Mouse (Mus musculus) naive thymus-derived CD4-positive, alpha-beta T cell, adult 2 months (primary cell): Measurements from ENCODE around the gene Plcl2.
A peak's percentile ranks its signal among the peaks of the same experiment; 100 is the strongest.
"Not testable (repeated sequence)": the region's sequence is repeated elsewhere in the genome, so short reads cannot be mapped to it uniquely, and the experiment has no call there.

ENCODE experiments used
- DNase-seq: peaks from one replicate; pipeline ENCODE4 v3.0.0-alpha.2; 2011; ENCODE audit warnings: low read depth

Plcl2 gene

GRCm38 (mm10) chr17:50534889-50535288, 25.7 kb downstream of the Plcl2 start:
- not testable (repeated sequence) for DNase-seq

GRCm38 (mm10) chr17:50536409-50537194, 27.4 kb downstream of the Plcl2 start:
- peak; percentile 26 for DNase-seq

GRCm38 (mm10) chr17:50537786-50538185, 28.6 kb downstream of the Plcl2 start:
- DNase-seq: no peak

GRCm38 (mm10) chr17:50544860-50545259, 35.7 kb downstream of the Plcl2 start:
- DNase-seq: no peak

GRCm38 (mm10) chr17:50545274-50545673, 36.1 kb downstream of the Plcl2 start:
- DNase-seq: peak; percentile 36

- DNase-seq: no peak
Measured at GRCm38 (mm10) chr17:50552130-50552529, 42.9 kb downstream of the Plcl2 start.

- DNase-seq: no peak
Measured at GRCm38 (mm10) chr17:50557566-50558238, 48.5 kb downstream of the Plcl2 start.

GRCm38 (mm10) chr17:50558239-50558625, 49.0 kb downstream of the Plcl2 start:
- DNase-seq: no peak

GRCm38 (mm10) chr17:50565376-50566123, 56.3 kb downstream of the Plcl2 start:
- DNase-seq: no peak

GRCm38 (mm10) chr17:50568846-50569245, 59.6 kb downstream of the Plcl2 start:
- DNase-seq: no peak

- peak; percentile 26 for DNase-seq
Measured at GRCm38 (mm10) chr17:50570228-50570627, 61.0 kb downstream of the Plcl2 start.

- DNase-seq: peak; percentile 59
Measured at GRCm38 (mm10) chr17:50570681-50571398, 61.6 kb downstream of the Plcl2 start.

GRCm38 (mm10) chr17:50574161-50574560, 65.0 kb downstream of the Plcl2 start:
- no peak for DNase-seq

GRCm38 (mm10) chr17:50580416-50580815, 71.2 kb downstream of the Plcl2 start:
- DNase-seq: peak; percentile 59

GRCm38 (mm10) chr17:50586834-50587233, 77.6 kb downstream of the Plcl2 start:
- DNase-seq: no peak

GRCm38 (mm10) chr17:50587941-50588340, 78.7 kb downstream of the Plcl2 start:
- peak; percentile 37 for DNase-seq

- no peak for DNase-seq
Measured at GRCm38 (mm10) chr17:50600178-50600577, 91.0 kb downstream of the Plcl2 start.

- DNase-seq: no peak
Measured at GRCm38 (mm10) chr17:50600696-50601095, 91.5 kb downstream of the Plcl2 start.

GRCm38 (mm10) chr17:50606890-50607289, 97.7 kb downstream of the Plcl2 start:
- DNase-seq: no peak

- DNase-seq: no peak
Measured at GRCm38 (mm10) chr17:50609908-50610307, 100.7 kb downstream of the Plcl2 start.

GRCm38 (mm10) chr17:50620794-50621537, 111.8 kb downstream of the Plcl2 start:
- no peak for DNase-seq
